Mouse (Mus musculus): Measurements from ENCODE around the gene Rasa4. TPM values are rescaled to one million over a fixed set of nuclear protein-coding genes. Genes with fewer than 3 reads are reported as not detected.

Rasa4 gene
- total RNA-seq (2023), result 10 to 100 TPM; 26.8 to 32.4 TPM

DNA sequence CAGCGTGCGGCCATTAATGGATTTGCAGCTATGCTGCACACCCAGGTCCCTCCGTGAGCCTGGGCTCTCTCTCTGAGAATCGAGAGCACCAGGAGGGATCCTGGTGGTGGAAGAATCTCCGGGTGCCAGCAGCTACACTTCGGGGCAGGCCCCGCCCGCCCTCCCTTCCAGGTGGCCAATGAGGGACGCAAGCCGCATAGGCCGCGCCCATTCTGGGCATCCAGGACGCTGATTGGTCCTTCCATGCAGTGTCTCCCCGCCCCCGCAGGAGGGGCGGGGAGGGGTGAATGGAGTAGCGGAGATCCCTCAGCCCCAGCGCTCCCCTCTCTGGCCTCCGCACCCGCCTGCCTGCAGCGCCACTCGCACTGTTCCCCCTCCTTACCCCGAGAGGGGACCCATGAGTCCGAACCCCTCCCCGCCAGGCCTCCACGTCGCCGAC lies at the start of gene Rasa4:
Gene Rasa4 (plus strand): TSS at position 248 of the 439 bp plus-strand sequence.

DNA sequence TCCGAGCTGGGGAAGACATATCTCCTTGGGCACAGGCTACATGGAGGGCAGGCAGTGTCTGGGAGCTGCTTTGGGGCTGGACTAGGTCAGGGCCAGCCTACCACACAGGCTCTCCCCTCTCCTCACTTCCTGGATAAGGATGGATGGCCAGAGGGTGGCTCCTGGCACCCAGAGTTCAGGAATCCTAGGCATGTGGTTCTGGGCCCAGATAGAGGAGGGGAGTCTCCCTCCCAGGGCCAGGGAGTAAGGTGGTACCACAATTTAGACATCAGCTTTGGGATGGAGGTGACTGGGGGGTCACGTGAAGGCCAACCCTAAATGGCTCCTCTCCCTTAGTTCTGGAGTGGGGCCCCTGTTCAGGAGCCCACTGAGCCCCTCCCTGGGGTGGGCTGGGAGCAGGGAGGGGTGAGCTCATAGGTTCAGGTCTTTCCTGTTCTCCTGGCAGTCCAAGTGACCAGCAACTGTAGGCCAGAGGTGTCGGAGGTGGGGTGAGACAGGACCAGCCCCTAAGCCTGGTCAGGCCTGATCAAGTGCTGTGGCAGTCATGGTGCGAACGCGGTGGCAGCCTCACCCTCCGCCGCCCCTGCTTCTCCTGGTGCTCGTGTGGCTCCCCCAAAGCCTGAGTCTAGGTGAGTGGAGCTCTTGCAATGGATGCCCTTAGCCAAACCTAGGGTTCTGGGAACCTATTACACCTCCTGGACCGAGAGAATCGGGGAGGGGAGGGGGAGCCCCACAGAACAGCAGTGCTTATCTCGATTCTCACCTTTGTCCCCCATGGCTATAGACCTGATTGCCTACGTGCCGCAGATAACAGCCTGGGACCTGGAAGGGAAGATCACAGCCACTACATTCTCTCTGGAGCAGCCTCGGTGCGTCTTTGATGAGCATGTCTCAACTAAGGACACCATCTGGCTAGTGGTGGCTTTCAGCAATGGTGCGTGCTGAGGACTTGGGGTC lies 45.2 kb upstream of the Rasa4 start, which contains the start of gene Upk3b:
Gene Upk3b (plus strand): TSS at position 239 of the 957 bp plus-strand sequence.

DNA sequence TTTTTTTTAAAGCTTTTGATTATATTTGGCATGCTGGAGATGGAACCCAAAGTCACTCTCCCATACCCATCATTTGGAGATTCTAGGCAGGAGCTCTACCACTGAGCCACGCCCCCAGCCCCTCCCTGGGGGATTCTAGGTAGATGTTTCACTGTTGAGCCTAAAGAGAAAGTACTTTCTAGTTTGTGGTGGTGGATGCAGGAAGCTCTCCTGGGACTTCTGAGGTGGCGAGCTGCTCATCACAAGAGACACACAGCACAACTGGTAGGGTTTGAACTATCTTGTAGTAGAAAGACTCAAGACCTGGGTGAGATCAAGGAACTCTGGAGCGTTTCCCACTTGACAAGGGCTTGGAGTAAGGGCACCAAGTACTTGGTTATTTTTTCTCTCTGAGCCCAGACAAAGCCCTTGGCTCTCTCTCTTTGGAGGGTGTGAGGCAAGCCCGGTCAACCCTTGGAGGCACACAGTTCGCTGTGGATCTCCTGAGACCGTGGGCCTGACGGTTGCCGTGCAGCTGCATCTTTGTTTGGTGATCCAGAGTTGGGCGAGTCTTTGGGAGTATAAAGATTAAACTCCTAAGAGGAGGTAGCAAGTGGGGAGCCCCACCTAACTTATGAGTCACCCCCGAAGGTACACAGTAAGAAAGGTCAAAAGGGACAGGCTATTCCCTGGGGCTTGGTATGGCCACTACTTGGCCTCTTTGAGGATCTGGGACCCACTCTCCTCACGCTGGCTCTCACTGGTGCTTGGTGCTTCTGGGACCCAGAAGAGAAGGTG lies 29.2 kb upstream of the Rasa4 start, which contains the start of gene Upk3bl:
Gene Upk3bl (plus strand): TSS at position 192 of the 777 bp plus-strand sequence.

DNA sequence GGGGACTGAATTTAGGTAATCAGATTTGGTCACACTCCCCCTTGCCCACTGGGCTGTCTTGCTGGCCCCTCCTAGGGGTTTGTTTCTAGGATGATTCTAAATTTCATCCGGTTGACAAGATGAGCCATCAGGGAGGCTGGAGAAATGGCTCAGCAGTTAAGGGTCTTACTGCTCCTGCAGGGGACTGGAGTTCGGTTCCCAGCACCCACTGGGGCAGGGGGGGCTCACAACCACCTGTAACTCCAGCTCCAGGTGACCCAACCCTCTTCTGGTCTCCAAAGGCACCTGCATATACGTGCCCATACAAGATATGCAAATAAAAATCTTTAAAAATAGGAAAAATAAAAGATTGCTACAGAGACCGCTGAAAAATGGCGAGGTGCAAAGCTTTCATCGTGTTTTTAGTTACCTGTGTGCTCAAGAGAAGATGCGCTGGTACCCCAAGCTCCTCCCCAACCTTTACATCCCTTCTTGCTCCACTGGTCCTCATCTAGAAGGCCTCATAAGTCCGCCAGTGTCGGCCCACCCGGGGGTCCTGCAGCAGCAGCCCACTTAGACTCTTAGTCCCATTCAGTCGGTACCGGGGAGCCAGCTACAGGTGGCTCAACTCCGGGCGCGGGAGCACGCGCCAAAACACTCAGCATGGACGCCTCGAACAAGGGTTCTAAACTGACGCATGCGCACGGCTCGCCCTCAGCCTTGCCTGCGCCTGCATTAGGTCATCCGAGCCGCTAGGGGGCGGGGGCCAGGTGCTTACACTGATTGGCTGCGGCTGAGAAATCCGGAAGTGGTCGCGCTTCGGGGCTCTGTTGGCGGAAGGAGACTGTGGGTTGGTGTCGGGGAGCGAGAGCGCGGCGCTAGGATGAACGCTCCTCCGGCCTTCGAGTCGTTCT lies 32.4 kb downstream of the Rasa4 start, which contains the start of gene Polr2j:
Gene Polr2j (plus strand): TSS at position 741 of the 893 bp plus-strand sequence.

DNA sequence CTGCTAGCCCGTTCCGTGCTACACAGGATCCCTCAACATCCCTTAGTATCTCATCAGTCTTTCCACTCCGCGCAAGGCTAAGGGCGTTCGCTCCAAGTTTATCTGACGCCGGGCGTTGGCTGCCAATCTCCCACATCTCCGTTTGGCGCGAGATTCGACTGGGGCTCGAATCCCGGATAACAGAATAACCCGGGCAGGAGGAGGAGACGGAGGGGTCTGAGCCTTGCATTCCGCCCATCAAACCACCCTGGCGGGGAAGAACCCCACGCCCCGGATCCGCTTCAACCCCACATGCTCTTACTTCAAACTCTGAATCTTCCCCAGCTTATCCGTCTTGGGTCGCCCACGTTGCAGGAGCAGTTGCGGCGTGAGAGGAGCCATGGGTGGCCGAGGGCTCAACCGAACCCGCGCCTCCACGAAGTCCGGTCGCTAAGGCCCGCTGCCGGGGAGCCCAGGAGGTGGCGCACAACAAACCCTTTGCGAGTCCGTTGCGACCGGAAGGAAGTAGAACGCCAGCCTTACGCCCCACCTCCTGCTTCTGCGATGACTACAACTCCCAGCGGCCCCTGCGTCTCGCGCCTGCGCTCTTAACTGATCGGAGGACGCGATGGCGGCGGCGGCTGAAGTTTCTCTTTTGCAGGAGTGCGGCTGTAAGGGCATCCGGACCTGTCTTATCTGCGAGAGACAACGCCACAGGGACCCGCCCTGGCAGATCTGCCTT lies 52.0 kb downstream of the Rasa4 start, which contains the start of the genes Lrwd1 and Alkbh4:
Gene Lrwd1 (minus strand): TSS at position 504 of the 721 bp plus-strand sequence.
Gene Alkbh4 (plus strand): TSS at position 576 of the 721 bp plus-strand sequence.

Other genes with a start within 250 kb of the Rasa4 start
- not detected for gene Hspb1, start 196.0 kb upstream of the Rasa4 start, total RNA-seq (2023)
- 100 to 1,000 TPM; 111 to 123 TPM for gene Ywhag, start 149.3 kb upstream of the Rasa4 start, total RNA-seq (2023)
- gene Ssc4d, start 109.4 kb upstream of the Rasa4 start, total RNA-seq (2023), result 1 to 10 TPM; 5.7 to 9.1 TPM
- gene Zp3, start 103.8 kb upstream of the Rasa4 start, total RNA-seq (2023), result not detected
- 10 to 100 TPM; 16.8 to 17.3 TPM for gene Dtx2, start 89.1 kb upstream of the Rasa4 start, total RNA-seq (2023)
- not detected for gene Upk3b, start 45.4 kb upstream of the Rasa4 start, total RNA-seq (2023)
- not detected for gene Upk3bl, start 29.4 kb upstream of the Rasa4 start, total RNA-seq (2023)
- gene Polr2j, start 32.7 kb downstream of the Rasa4 start, total RNA-seq (2023), result 10 to 100 TPM; 72.9 to 73.5 TPM
- gene Lrwd1, start 52.2 kb downstream of the Rasa4 start, total RNA-seq (2023), result 10 to 100 TPM; 39.5 to 39.8 TPM
- gene Alkbh4, start 52.2 kb downstream of the Rasa4 start, total RNA-seq (2023), result 10 to 100 TPM; 15.7 to 18.4 TPM
- gene Orai2, start 86.8 kb downstream of the Rasa4 start, total RNA-seq (2023), result 10 to 100 TPM; 77.0 to 79.4 TPM
- gene Prkrip1, start 115.0 kb downstream of the Rasa4 start, total RNA-seq (2023), result 10 to 100 TPM; 20.8 to 21.0 TPM
- gene Sh2b2, start 162.6 kb downstream of the Rasa4 start, total RNA-seq (2023), result 10 to 100 TPM; 18.5 to 25.6 TPM